Mouse (Mus musculus): ENCODE results near the gene Rptor.
A peak's percentile ranks its signal among the peaks of the same experiment; 100 is the strongest.

Rptor gene

GRCm38 (mm10) chr11:119786385-119786880 lies 183.7 kb downstream of the Rptor start:
- DNase-seq, result peak; percentile 72

GRCm38 (mm10) chr11:119788488-119788887 lies 185.8 kb downstream of the Rptor start:
- no peak for DNase-seq

- DNase-seq, result no peak
These were observed 186.4 kb downstream of the Rptor start for GRCm38 (mm10) chr11:119788919-119789713.

- no peak for DNase-seq
These were observed 189.3 kb downstream of the Rptor start for GRCm38 (mm10) chr11:119791923-119792564.

- DNase-seq, result no peak
These were observed 190.7 kb downstream of the Rptor start for GRCm38 (mm10) chr11:119793378-119793777.

GRCm38 (mm10) chr11:119794020-119794419 lies 191.3 kb downstream of the Rptor start:
- DNase-seq, result no peak

- DNase-seq, result no peak
These were observed 192.0 kb downstream of the Rptor start for GRCm38 (mm10) chr11:119794671-119795070.

GRCm38 (mm10) chr11:119796406-119796805 lies 193.7 kb downstream of the Rptor start:
- DNase-seq, result no peak

- DNase-seq, result no peak
These were observed 194.1 kb downstream of the Rptor start for GRCm38 (mm10) chr11:119796846-119797245.

GRCm38 (mm10) chr11:119799536-119799935 lies 196.8 kb downstream of the Rptor start:
- no peak for DNase-seq

GRCm38 (mm10) chr11:119801855-119802254 lies 199.2 kb downstream of the Rptor start:
- DNase-seq, result peak; percentile 44

- DNase-seq, result no peak
These were observed 200.2 kb downstream of the Rptor start for GRCm38 (mm10) chr11:119802947-119803346.

GRCm38 (mm10) chr11:119804392-119804791 lies 201.7 kb downstream of the Rptor start:
- no peak for DNase-seq

- DNase-seq, result peak; percentile 52
These were observed 202.5 kb downstream of the Rptor start for GRCm38 (mm10) chr11:119805112-119805750.

- no peak for DNase-seq
These were observed 203.8 kb downstream of the Rptor start for GRCm38 (mm10) chr11:119806539-119806938.

- DNase-seq, result peak; percentile 71
These were observed 204.8 kb downstream of the Rptor start for GRCm38 (mm10) chr11:119807431-119808031.

- DNase-seq, result no peak
These were observed 206.1 kb downstream of the Rptor start for GRCm38 (mm10) chr11:119808647-119809280.

- no peak for DNase-seq
These were observed 206.6 kb downstream of the Rptor start for GRCm38 (mm10) chr11:119809309-119809708.

GRCm38 (mm10) chr11:119811022-119811421 lies 208.3 kb downstream of the Rptor start:
- DNase-seq, result peak; percentile 57

- DNase-seq, result no peak
These were observed 208.9 kb downstream of the Rptor start for GRCm38 (mm10) chr11:119811598-119811997.

GRCm38 (mm10) chr11:119812093-119812492 lies 209.4 kb downstream of the Rptor start:
- no peak for DNase-seq

GRCm38 (mm10) chr11:119814035-119814558 lies 211.4 kb downstream of the Rptor start:
- no peak for DNase-seq

Measured in lung, postnatal 36 days (tissue).